Mouse (Mus musculus) myocyte (in vitro differentiated cells): ENCODE measurements around the gene Ifnl2.

Source experiments
- CEBPB ChIP-seq: IDR thresholded peaks from 2 replicates; pipeline ENCODE4 v1.6.1; 2011; ENCODE audit warnings: mild to moderate bottlenecking, moderate library complexity; ENCODE audit not compliant: poor library complexity, insufficient read depth, severe bottlenecking
- E2F4 ChIP-seq: IDR thresholded peaks from one replicate; pipeline ENCODE4 v1.6.1; 2011; ENCODE audit warnings: mild to moderate bottlenecking, control low read depth, moderate library complexity; ENCODE audit not compliant: insufficient read depth
- MAX ChIP-seq: IDR thresholded peaks from one replicate; pipeline ENCODE4 v1.6.1; 2011; ENCODE audit warnings: low read depth, mild to moderate bottlenecking, control low read depth
- MYOD1 ChIP-seq, 3 experiments: IDR thresholded peaks; one replicate each; pipeline ENCODE4 v1.6.1; 2011; ENCODE audit warnings: control low read depth in 2 of 3, low read depth in 2 of 3, mild to moderate bottlenecking in 2 of 3, moderate library complexity in 1 of 3; ENCODE audit not compliant: insufficient read length in 2 of 3, control insufficient read depth in 1 of 3
- MYOG ChIP-seq, 3 experiments: IDR thresholded peaks; one replicate each; pipeline ENCODE4 v1.6.1; 2011; ENCODE audit warnings: control low read depth in 2 of 3, low read depth in 2 of 3, mild to moderate bottlenecking in 2 of 3; ENCODE audit not compliant: insufficient read length in 2 of 3, control insufficient read depth in 1 of 3, insufficient read depth in 1 of 3
- POLR2A ChIP-seq: IDR thresholded peaks from one replicate; pipeline ENCODE4 v1.6.1; 2011; ENCODE audit warnings: low read depth, mild to moderate bottlenecking, control low read depth, moderate library complexity; ENCODE audit not compliant: insufficient read length
- POLR2AphosphoS2 ChIP-seq: IDR thresholded peaks from one replicate; pipeline ENCODE4 v1.6.1; 2011; ENCODE audit warnings: low read depth, control low read depth; ENCODE audit not compliant: insufficient read length
- REST ChIP-seq: IDR thresholded peaks from one replicate; pipeline ENCODE4 v1.6.1; 2011; ENCODE audit warnings: mild to moderate bottlenecking, control low read depth, moderate library complexity; ENCODE audit not compliant: insufficient read depth, insufficient read length
- TCF12 ChIP-seq: IDR thresholded peaks from one replicate; pipeline ENCODE4 v1.6.1; 2011; ENCODE audit warnings: mild to moderate bottlenecking, control low read depth; ENCODE audit not compliant: poor library complexity, insufficient read depth, severe bottlenecking
- TCF3 ChIP-seq: IDR thresholded peaks from one replicate; pipeline ENCODE4 v1.6.1; 2011; ENCODE audit warnings: low read depth, control low read depth; ENCODE audit not compliant: insufficient read length
- USF1 ChIP-seq: IDR thresholded peaks from one replicate; pipeline ENCODE4 v1.6.1; 2011; ENCODE audit warnings: low read depth, mild to moderate bottlenecking, control low read depth, moderate library complexity

GRCm38 (mm10) chr7:28476191-28476590 is 34.1 kb downstream of the Ifnl2 start:
- TF ChIP-seq POLR2A (no peak), POLR2AphosphoS2 (no peak), E2F4 (no peak), USF1 (no peak), TCF12 (no peak), REST (no peak), TCF3 (no peak), MYOG (IDR thresholded peaks at IDR 0.05; ENCODE audit: control insufficient read depth in 1 of 3, insufficient read depth in 1 of 3, insufficient read length in 2 of 3, low read depth in 2 of 3) (no peak), MYOD1 (IDR thresholded peaks at IDR 0.05; ENCODE audit: control insufficient read depth in 1 of 3, insufficient read length in 2 of 3, low read depth in 2 of 3) (no peak), MAX (no peak), CEBPB (no peak)
